Mouse (Mus musculus): ENCODE measurements at regions not wholly inside any gene's neighbourhood (a gene's known extent, or its start where the extent isn't known, plus 50 kb on each side); places are given as distances from the start of the nearest gene placed in this dataset.
A peak's percentile ranks its signal among the peaks of the same experiment; 100 is the strongest.

- H3K4me1 ChIP-seq (ENCODE audit: insufficient read depth, low read length): no peaks in the 10 kb centered on the region
- H3K27ac ChIP-seq (ENCODE audit: low read depth, low read length): no peak overlapping the region
- ATAC-seq (ENCODE audit: low FRiP score) (no peak), DNase-seq (ENCODE audit: low spot score) (no peak)
- no peaks in the 10 kb centered on the region for H3K9me3 ChIP-seq (ENCODE audit: low read length)
- no peak overlapping the region for H3K4me3 ChIP-seq (ENCODE audit: low read depth, low read length)
- H3K36me3 ChIP-seq (ENCODE audit: insufficient read depth, low read length): no peaks in the 10 kb centered on the region
- no peaks in the 10 kb centered on the region for H3K27me3 ChIP-seq (ENCODE audit: insufficient read depth, low read length)
- TF ChIP-seq CTCF (IDR thresholded peaks at IDR 0.05): no peak
- WGBS: 49% methylated on average over 1 of the region's 1 CpGs
- no peak overlapping the region for H3K9ac ChIP-seq (replicated peaks; ENCODE audit: low read length, poor library complexity, severe bottlenecking)
- no peak overlapping the region for H3K4me2 ChIP-seq (ENCODE audit: low read depth, low read length, poor library complexity, severe bottlenecking)
These were observed 475.2 kb upstream of the Marcks start for GRCm38 (mm10) chr10:37613936-37614335.

- no peaks in the 10 kb centered on the region for H3K4me1 ChIP-seq (ENCODE audit: insufficient read depth, low read length)
- H3K27ac ChIP-seq (ENCODE audit: low read depth, low read length): no peak overlapping the region
- H3K27me3 ChIP-seq (ENCODE audit: insufficient read depth, low read length): no peaks in the 10 kb centered on the region
- no peak overlapping the region for H3K4me2 ChIP-seq (ENCODE audit: low read depth, low read length, poor library complexity, severe bottlenecking)
- ATAC-seq (ENCODE audit: low FRiP score) (no peak), DNase-seq (ENCODE audit: low spot score) (no peak)
- WGBS: 52% methylated on average over 1 of the region's 1 CpGs
- no peak overlapping the region for H3K9ac ChIP-seq (replicated peaks; ENCODE audit: low read length, poor library complexity, severe bottlenecking)
- H3K36me3 ChIP-seq (ENCODE audit: insufficient read depth, low read length): no peaks in the 10 kb centered on the region
- H3K4me3 ChIP-seq (ENCODE audit: low read depth, low read length): no peak overlapping the region
- TF ChIP-seq CTCF (IDR thresholded peaks at IDR 0.05): no peak
- no peaks in the 10 kb centered on the region for H3K9me3 ChIP-seq (ENCODE audit: low read length)
These were observed 464.8 kb upstream of the Marcks start for GRCm38 (mm10) chr10:37603529-37603928.

GRCm38 (mm10) chr10:37602936-37603335, 464.2 kb upstream of the Marcks start:
- TF ChIP-seq CTCF (IDR thresholded peaks at IDR 0.05): no peak
- DNase-seq (ENCODE audit: low spot score): no peak
- ATAC-seq (ENCODE audit: low FRiP score): no peak
- Histone ChIP-seq H3K36me3 (ENCODE audit: insufficient read depth, low read length) (no peaks in the 10 kb centered on the region), H3K9ac (replicated peaks; ENCODE audit: low read length, poor library complexity, severe bottlenecking) (no peak overlapping the region), H3K4me3 (ENCODE audit: low read depth, low read length) (no peak overlapping the region), H3K4me2 (ENCODE audit: low read depth, low read length, poor library complexity, severe bottlenecking) (no peak overlapping the region), H3K27me3 (ENCODE audit: insufficient read depth, low read length) (no peaks in the 10 kb centered on the region), H3K27ac (ENCODE audit: low read depth, low read length) (no peak overlapping the region), H3K4me1 (ENCODE audit: insufficient read depth, low read length) (no peaks in the 10 kb centered on the region), H3K9me3 (ENCODE audit: low read length) (no peaks in the 10 kb centered on the region)
- 77% methylated on average over 2 of the region's 2 CpGs for WGBS

DNA sequence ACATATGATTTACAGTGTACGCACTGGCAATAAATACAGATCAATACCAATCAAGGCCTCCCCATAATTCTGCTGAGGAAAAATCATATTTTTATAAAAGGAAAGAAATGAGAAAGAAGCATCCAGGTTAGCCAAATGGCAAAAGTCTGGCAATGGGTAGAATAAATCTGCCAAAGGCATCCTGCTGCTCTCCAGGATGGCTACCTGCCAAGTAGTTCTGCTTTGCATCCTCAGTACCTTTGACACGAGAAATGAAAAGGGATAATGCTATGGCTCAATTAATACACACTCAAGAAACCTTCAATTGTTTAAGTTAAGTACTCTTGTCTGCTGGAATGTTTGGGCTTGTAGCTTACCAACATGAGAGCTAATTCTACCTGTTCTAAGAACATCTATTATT, 451.2 kb upstream of the Marcks start:
- Histone ChIP-seq H3K9ac (replicated peaks; ENCODE audit: low read length, poor library complexity, severe bottlenecking) (no peak overlapping the region), H3K4me2 (ENCODE audit: low read depth, low read length, poor library complexity, severe bottlenecking) (no peak overlapping the region), H3K27me3 (ENCODE audit: insufficient read depth, low read length) (no peaks in the 10 kb centered on the region), H3K9me3 (ENCODE audit: low read length) (no peaks in the 10 kb centered on the region), H3K4me1 (ENCODE audit: insufficient read depth, low read length) (no peaks in the 10 kb centered on the region), H3K4me3 (ENCODE audit: low read depth, low read length) (no peak overlapping the region), H3K27ac (ENCODE audit: low read depth, low read length) (no peak overlapping the region), H3K36me3 (ENCODE audit: insufficient read depth, low read length) (no peaks in the 10 kb centered on the region)
- DNase-seq (ENCODE audit: low spot score) (peak; percentile 18), ATAC-seq (ENCODE audit: low FRiP score) (no peak)
- no peak for TF ChIP-seq CTCF (IDR thresholded peaks at IDR 0.05)
- WGBS: 60% methylated on average over 2 of the region's 2 CpGs

DNA sequence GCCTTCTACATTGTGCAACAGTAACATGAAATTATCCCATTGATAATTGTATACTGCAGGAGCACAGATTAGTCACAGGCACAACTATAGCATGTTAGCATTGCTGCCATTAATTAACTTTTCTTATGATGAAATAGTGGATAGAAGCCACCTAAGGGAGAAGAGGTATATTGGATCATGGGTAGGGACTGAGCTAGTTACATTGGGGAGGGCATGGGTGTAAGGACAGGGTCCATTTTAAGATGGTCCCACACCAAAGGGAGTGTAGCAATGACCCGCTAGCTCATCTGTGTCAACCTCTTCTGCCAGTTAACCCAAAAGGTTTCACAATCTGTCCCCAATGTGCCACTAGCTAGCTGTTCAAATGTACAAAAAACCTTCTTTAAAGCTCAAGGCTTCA, 450.3 kb upstream of the Marcks start:
- no peak overlapping the region for H3K27ac ChIP-seq (ENCODE audit: low read depth, low read length)
- H3K4me2 ChIP-seq (ENCODE audit: low read depth, low read length, poor library complexity, severe bottlenecking): no peak overlapping the region
- no peaks in the 10 kb centered on the region for H3K4me1 ChIP-seq (ENCODE audit: insufficient read depth, low read length)
- H3K27me3 ChIP-seq (ENCODE audit: insufficient read depth, low read length): no peaks in the 10 kb centered on the region
- DNase-seq (ENCODE audit: low spot score) (no peak), ATAC-seq (ENCODE audit: low FRiP score) (no peak)
- no peaks in the 10 kb centered on the region for H3K36me3 ChIP-seq (ENCODE audit: insufficient read depth, low read length)
- WGBS: 100% methylated on average over 1 of the region's 1 CpGs
- no peak for TF ChIP-seq CTCF (IDR thresholded peaks at IDR 0.05)
- H3K9me3 ChIP-seq (ENCODE audit: low read length): no peaks in the 10 kb centered on the region
- H3K9ac ChIP-seq (replicated peaks; ENCODE audit: low read length, poor library complexity, severe bottlenecking): no peak overlapping the region
- no peak overlapping the region for H3K4me3 ChIP-seq (ENCODE audit: low read depth, low read length)

- no peak for TF ChIP-seq CTCF (IDR thresholded peaks at IDR 0.05)
- no peak for ATAC-seq (ENCODE audit: low FRiP score)
- H3K27ac ChIP-seq (ENCODE audit: low read depth, low read length): no peak overlapping the region
These were observed 432.5 kb upstream of the Marcks start for GRCm38 (mm10) chr10:37571171-37571570.

More at GRCm38 (mm10) chr10:37571171-37571570, 432.5 kb upstream of the Marcks start:
- no peaks in the 10 kb centered on the region for H3K36me3 ChIP-seq (ENCODE audit: insufficient read depth, low read length)
- no peaks in the 10 kb centered on the region for H3K27me3 ChIP-seq (ENCODE audit: insufficient read depth, low read length)
- H3K9me3 ChIP-seq (ENCODE audit: low read length): no peaks in the 10 kb centered on the region
- no peak overlapping the region for H3K9ac ChIP-seq (replicated peaks; ENCODE audit: low read length, poor library complexity, severe bottlenecking)
- no peak overlapping the region for H3K4me2 ChIP-seq (ENCODE audit: low read depth, low read length, poor library complexity, severe bottlenecking)
- no peaks in the 10 kb centered on the region for H3K4me1 ChIP-seq (ENCODE audit: insufficient read depth, low read length)
- no peak overlapping the region for H3K4me3 ChIP-seq (ENCODE audit: low read depth, low read length)
- no peak for DNase-seq (ENCODE audit: low spot score)
- 79% methylated on average over 2 of the region's 2 CpGs for WGBS

Data from midbrain, postnatal 0 days (tissue).